Mouse (Mus musculus): ENCODE results near the gene Colgalt2.

DNA sequence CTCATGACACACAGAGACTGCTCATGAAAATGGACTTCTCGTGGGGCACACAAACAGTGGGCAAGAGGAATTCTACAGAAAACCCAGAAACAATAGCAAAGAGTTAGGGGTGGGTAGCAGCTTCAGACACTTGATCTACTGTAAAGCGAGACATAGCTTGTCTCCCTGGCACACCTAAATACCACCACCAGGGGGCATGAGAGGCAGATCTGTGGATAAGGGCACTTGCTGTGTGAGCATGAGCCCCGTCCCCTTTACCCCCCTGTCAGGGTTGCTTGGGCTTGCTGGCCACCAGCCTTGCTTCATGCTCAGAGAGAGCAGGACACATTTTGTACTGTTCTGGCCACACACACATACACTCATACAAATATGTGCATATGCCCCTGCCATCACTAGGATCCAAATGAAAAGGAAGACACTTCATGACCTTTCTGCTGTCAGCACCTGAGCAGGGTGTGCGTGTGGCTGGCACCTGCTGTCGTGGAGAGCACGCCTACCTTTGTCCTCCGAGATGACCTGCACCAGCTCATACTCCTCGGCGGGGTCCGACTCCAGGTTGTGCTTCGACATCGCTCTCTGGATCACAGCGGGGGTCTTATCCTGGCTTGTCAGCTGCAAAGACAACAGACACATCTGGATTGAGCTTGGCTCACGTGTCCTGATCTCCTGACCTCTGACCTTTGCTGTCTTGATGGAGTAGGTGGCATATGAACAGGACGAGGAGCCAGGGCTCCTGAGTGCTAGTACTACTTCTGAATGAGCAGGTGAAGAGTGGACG, 121.4 kb downstream of the Colgalt2 start:
- peak; percentile 69 for TF ChIP-seq CTCF (conservative IDR thresholded peaks at IDR 0.05; ENCODE audit: low read length)
- TF ChIP-seq POU5F1 (IDR thresholded peaks at IDR 0.05; ENCODE audit: borderline replicate concordance, low read length) = no peak

Measured in E14TG2a.4 (cell line).